Mouse (Mus musculus) lung, postnatal 36 days (tissue): ENCODE results near the gene Foxp1.
A peak's percentile ranks its signal among the peaks of the same experiment; 100 is the strongest.

Experiments used
- DNase-seq: peaks from one replicate; pipeline ENCODE4 v3.0.0; 2022; ENCODE audit warnings: mixed read lengths

Gene Foxp1

DNA sequence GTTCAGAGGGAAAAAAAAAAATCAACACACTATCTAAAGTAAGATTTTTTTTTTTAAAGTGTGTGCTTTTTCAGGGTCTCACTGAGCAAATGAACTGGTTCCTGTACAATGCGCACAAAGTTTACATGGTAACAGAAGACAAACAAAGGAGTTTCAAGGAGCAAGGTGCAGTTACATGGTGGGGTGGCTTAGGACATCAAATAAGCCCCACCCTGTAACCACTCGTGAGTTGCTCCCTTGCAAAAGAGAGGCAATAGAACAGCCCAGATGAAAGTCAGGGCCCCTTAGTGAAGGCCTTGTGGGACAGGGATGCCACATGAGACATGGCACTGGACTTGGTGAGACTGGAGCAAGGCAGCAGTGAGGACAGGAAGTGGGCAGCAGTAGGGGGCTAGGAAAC lies 353.8 kb downstream of the Foxp1 start:
- DNase-seq, result peak; percentile 72

DNA sequence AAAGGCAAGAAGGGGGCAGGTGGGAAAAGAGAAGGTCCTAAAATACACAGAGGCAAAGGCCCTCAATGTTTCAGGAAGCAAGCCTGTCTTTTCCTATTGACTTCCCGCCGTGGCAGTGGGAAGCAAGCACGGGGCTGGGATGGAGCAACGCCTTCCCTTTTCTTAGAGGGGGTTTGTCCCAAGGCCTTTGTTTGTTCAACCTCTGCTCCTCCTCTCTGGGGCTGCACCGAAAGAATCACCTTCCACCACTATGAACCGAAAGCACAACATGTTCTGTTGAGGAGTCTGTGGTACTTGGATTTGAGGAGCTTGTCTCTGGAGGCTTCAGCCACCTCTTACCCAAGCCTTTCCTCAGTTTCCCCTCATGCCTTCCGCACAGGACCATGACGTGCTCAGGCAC lies 355.5 kb downstream of the Foxp1 start:
- peak; percentile 42 for DNase-seq

DNA sequence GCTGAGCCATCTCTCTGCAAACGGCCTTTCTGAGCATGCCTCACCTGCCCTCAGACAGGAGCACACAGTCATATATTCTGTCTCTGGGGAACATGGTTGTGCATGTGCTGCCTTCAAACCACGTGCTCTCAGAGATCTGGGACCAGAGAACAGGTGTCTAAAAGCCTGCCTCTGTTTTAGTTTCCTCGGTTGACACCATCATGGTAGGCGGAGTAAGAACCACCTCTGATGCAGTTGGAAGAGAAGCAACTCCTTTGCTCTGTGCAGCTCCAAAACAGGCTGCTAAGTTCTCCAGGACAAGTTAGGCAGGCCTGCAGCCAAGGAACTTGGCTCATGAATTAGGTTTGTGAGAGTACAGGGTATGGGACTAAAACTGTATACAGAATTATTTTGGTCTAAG lies 356.4 kb downstream of the Foxp1 start:
- DNase-seq, result no peak

DNA sequence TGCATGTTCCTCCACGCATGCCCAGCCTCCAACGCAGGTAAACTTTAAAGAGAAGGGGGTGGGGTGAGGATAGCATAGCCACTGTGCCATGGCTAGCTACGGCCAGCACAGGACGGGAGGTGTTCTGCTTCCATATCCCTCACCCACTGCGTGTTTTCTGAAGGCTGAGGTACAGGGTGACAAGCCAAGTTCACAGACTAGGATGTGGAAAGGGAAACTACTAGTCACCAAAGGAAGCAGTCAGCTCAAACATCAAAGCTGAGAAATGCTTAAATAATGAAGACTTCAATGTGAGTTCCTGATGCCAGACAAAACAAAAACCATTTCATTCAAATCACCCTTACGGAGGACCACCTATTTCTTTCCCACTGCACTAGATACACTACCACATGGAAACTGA lies 357.8 kb downstream of the Foxp1 start:
- DNase-seq, result no peak

GRCm38 (mm10) chr6:99162716-99163115 lies 359.8 kb downstream of the Foxp1 start:
- DNase-seq, result no peak

DNA sequence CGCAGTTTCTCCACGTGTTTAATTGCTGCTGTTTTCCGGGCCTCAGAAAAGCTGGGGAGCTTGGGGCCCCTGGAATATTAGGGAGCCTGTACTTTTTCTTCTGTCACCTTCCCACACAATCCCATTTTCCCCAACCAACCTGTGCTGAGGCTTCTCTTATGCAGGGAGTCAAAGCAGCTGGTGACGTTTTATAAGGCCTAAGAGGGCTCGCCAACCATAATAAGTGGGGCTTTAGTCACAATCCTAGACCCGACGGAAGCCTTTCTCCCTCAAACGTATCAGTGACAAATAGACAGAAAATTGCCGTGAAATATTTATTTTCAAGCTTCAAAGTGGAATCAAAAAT lies 362.2 kb downstream of the Foxp1 start:
- DNase-seq, result no peak

DNA sequence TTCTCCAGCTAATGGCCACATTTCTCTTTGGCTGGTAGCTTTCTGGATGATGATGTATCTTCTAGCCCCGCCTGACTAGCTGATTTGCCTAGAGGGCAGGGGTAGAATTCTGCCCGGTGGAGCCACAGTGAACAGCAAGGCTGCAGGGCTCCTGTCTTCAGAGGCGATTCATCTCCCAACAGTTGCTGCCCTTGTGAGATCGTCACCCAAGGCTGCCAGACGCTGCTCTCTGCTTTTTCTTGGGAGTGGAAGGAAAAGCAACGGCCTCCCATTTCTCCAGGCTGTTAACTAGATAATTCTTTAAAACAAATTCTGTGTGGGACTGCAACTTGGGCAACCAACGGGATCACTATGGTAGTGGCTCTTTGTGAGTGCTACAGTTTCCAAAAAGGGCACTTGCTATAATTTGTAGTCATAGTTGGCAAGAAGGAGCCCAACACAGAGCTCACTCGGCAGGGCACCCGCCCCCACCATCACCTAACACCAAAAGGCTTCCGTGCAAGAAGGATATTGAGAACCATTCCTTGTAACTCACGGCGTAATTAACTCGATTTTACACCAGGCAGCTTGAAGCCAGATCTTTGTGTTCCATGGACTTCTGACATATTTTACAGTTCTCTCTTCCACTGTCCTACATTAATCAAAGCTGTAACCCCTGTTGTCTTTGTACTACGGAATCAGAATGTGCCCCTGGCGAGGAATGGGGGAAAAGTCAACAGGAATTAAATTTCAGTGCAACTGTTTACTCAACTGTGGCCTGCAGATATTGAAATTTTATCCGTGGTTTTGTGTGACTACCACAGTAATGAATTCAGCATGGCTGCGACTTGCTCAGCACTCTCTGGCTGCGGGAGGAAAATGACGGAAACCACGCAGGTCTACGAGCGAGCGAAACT lies 362.8 kb downstream of the Foxp1 start:
- no peak for DNase-seq

DNA sequence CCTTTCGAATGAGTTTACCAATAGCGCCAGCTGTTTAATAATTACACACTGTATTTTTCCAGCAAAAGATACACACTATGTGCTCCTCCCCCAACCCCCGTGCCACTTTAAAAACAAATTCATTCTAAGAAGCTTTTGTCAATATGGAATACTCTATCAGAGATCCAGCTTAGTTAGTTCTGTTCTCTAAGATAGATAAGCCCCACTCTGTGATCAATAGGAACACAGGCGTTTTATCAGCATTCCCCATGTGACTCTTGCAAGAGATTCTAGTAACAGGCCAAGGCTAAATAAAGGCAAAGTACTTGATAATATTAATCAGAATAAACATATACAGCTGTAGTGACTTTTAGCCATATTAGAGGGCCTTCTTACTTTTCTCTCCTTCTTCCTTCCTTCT lies 368.8 kb downstream of the Foxp1 start:
- no peak for DNase-seq

DNA sequence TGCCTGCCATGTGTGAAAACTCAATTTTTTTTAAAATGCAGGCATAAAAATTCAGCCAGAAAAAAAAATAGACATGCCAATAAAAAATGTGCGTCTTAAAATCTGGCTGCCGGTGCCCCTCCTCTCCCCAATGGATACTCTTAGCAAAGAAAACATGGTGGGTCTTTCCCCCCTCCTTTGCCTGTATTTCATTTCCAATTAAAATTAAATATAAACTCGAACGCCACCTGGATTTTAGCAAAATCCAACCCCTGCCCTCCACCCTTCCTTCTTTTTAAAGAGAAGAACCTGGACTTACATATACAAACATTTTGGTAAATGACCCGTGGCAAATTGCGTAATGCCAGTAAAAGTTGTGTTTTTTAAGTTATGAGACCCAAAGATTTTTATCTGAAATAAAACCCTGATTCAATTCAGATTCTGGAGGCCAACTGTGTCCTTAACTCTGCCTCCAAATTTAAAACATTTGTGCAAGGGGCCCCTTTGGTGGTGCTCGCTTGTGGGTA lies 376.1 kb downstream of the Foxp1 start:
- no peak for DNase-seq

DNA sequence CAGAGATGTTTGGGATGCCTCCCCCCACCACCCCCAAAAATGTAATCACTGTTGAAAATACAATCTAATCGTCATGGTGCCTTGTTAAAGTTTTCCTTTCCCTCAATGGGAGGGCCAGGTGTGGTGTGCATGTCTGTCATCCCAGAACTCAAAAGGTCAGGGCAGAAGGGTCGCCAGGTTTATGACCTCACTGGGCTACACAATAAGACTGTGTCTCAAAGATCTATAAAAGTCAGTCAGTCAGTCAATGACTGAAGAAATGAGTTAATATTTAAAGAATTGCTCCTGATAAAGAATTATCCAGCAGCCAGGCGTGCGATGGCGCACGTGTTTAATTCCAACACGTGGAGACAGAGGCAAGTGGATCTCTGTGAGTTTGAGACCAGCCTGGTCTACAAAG lies 377.5 kb downstream of the Foxp1 start:
- no peak for DNase-seq

- no peak for DNase-seq
Observed at GRCm38 (mm10) chr6:99143756-99144036, 378.8 kb downstream of the Foxp1 start.

- peak; percentile 74 for DNase-seq
Observed at GRCm38 (mm10) chr6:99142900-99143755, 379.4 kb downstream of the Foxp1 start.

GRCm38 (mm10) chr6:99138041-99138440 lies 384.5 kb downstream of the Foxp1 start:
- DNase-seq, result no peak

DNA sequence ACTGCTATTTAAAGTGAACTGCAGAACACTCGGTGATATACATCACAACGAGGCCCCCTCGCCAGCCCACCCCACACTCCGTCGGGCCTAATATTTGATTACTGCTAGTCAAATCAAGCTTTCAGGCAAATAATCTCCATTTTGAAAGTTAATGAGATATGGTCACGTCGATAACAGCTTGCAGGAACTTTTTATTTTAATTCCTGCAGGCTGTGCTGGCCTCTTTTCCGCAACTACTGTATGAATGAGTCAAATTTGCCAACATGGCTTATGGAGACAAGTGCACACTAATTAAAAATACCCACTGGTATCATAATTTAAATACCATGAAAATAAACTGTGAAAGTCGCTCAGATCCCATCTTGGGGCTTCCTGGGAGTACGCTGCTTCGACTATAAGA lies 385.4 kb downstream of the Foxp1 start:
- no peak for DNase-seq

GRCm38 (mm10) chr6:99135938-99136729 lies 386.4 kb downstream of the Foxp1 start:
- DNase-seq, result no peak

DNA sequence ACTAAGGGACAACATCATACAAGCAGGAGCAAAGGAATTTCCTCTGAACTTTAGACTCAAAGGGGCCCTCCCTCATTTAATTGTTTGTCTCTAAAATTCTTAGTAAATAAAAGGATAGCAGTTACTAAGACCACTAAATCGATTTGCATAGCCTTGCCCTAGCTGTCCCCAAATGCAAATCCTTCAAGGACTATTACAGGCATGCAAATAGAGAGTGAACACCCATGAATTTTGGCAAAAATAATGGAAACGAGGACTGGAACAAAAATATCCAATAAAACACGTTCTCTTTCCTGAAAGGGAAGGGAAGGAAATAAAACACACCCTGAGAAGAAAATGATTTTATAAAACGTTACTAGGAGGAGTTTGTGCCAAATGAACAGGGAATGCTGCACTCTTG lies 390.7 kb downstream of the Foxp1 start:
- no peak for DNase-seq

- DNase-seq, result peak; percentile 21
Observed at GRCm38 (mm10) chr6:99130758-99131410, 391.6 kb downstream of the Foxp1 start.

- DNase-seq, result no peak
Observed at GRCm38 (mm10) chr6:99126717-99127116, 395.8 kb downstream of the Foxp1 start.

DNA sequence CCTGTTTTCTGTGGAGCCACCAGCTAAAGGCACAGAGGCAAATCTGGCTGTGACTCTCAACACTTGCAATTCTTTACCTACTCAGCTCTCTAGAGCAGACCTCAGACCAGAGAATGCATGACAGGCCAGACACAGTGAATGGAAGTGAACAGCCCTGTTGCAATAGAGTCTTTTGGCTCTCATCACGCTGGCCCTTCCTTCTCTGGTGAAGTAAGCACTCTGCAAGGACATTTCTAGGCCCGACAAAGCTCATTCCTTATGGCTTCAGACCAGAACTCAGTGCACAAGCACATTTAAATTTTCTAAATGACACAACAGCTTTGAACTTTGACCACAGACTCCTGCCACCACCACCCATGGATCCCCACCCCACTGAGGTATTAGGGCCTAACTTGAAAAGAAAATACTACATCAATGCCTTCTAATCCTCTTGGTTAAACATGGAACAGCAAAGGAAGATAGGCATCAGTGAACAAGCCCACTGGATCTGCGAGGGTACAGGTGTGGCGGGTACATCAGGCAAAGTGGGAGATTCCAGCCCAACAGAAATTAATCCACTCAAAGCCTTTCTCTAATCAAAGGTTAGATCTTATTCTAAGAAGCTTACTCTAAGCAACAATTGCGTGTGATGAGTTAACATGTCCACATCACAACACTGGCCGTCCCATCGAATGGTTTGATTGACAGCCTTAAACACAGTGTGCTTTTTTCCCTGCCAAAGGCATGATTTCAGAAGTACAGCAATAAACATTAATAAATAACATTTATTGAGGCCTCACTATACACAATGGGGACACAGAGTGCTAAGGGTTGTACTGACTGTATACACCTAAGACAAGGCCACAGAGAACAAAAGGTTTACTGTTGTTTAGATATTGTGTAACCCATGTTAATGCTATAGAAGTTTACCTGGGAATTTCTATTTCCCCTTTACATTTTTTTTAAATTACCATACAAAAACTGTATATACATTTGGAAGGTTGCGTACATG lies 401.4 kb downstream of the Foxp1 start:
- no peak for DNase-seq

GRCm38 (mm10) chr6:99118534-99118933 lies 404.0 kb downstream of the Foxp1 start:
- DNase-seq, result no peak

DNA sequence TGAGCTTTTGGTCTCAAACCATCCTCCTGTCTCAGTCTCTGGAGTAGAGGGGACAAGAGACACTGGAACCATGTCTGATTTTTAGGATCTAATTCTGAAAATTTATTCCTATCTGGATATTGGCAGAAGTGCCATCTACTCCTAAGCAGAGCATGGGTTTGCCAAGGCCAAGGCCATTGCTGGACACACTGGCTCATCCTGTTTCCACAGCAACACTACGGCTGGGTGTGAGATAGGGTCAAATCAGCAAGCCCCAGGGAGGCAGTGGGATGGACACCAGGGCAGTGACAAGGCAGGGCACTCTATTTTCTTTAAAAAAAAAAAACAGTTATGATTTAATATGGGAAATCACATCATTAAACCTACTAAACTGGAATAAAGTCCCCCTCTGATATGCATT lies 405.1 kb downstream of the Foxp1 start:
- DNase-seq, result no peak
